Mouse (Mus musculus): ENCODE measurements around the gene Cmtm7. TPM values are rescaled to one million over a fixed set of nuclear protein-coding genes. Genes with fewer than 3 reads are reported as not detected.

Cmtm7 gene
- polyA plus RNA-seq, 1 experiment, result 63.7 TPM

- TF ChIP-seq CTCF (IDR thresholded peaks at IDR 0.05; ENCODE audit: low read depth, low read length) (no peak), POLR2A (IDR thresholded peaks at IDR 0.05; ENCODE audit: insufficient read depth, low read length) (no peak), EP300 (IDR thresholded peaks at IDR 0.05; ENCODE audit: insufficient read depth, low read depth, low read length) (no peak)
- no peak overlapping the region for H3K9ac ChIP-seq (ENCODE audit: low read depth, poor library complexity, severe bottlenecking)
- H3K9me3 ChIP-seq (replicated peaks; ENCODE audit: control insufficient read depth, insufficient read depth, low read length, poor library complexity, severe bottlenecking), result no peaks in the 10 kb centered on the region
- no peak overlapping the region for H3K4me3 ChIP-seq (ENCODE audit: low read depth, low read length)
- H3K4me1 ChIP-seq (ENCODE audit: control insufficient read depth, insufficient read depth, low read length), result no peaks in the 10 kb centered on the region
- no peaks in the 10 kb centered on the region for H3K27me3 ChIP-seq (ENCODE audit: control insufficient read depth, insufficient read depth, low read length, poor library complexity, severe bottlenecking)
- H3K27ac ChIP-seq (ENCODE audit: insufficient read depth, low read length), result no peak overlapping the region
- H3K36me3 ChIP-seq (ENCODE audit: control insufficient read depth, insufficient read depth, low read length, poor library complexity, severe bottlenecking), result no peaks in the 10 kb centered on the region
These were observed 40.1 kb upstream of the Cmtm7 start for GRCm38 (mm10) chr9:114821548-114822289.

- Histone ChIP-seq H3K9me3 (replicated peaks; ENCODE audit: control insufficient read depth, insufficient read depth, low read length, poor library complexity, severe bottlenecking) (no peaks in the 10 kb centered on the region), H3K27ac (ENCODE audit: insufficient read depth, low read length) (no peak overlapping the region), H3K9ac (ENCODE audit: low read depth, poor library complexity, severe bottlenecking) (no peak overlapping the region), H3K27me3 (ENCODE audit: control insufficient read depth, insufficient read depth, low read length, poor library complexity, severe bottlenecking) (no peaks in the 10 kb centered on the region), H3K36me3 (ENCODE audit: control insufficient read depth, insufficient read depth, low read length, poor library complexity, severe bottlenecking) (no peaks in the 10 kb centered on the region), H3K4me3 (ENCODE audit: low read depth, low read length) (no peak overlapping the region), H3K4me1 (ENCODE audit: control insufficient read depth, insufficient read depth, low read length) (no peaks in the 10 kb centered on the region)
- TF ChIP-seq POLR2A (IDR thresholded peaks at IDR 0.05; ENCODE audit: insufficient read depth, low read length), result no peak
- no peak for TF ChIP-seq EP300 (IDR thresholded peaks at IDR 0.05; ENCODE audit: insufficient read depth, low read depth, low read length)
- TF ChIP-seq CTCF (IDR thresholded peaks at IDR 0.05; ENCODE audit: low read depth, low read length), result no peak
These were observed 37.3 kb upstream of the Cmtm7 start for GRCm38 (mm10) chr9:114818918-114819317.

- Histone ChIP-seq H3K9me3 (replicated peaks; ENCODE audit: control insufficient read depth, insufficient read depth, low read length, poor library complexity, severe bottlenecking) (no peaks in the 10 kb centered on the region), H3K4me3 (ENCODE audit: low read depth, low read length) (no peak overlapping the region), H3K4me1 (ENCODE audit: control insufficient read depth, insufficient read depth, low read length) (no peaks in the 10 kb centered on the region), H3K27ac (ENCODE audit: insufficient read depth, low read length) (no peak overlapping the region), H3K9ac (ENCODE audit: low read depth, poor library complexity, severe bottlenecking) (no peak overlapping the region), H3K36me3 (ENCODE audit: control insufficient read depth, insufficient read depth, low read length, poor library complexity, severe bottlenecking) (no peaks in the 10 kb centered on the region), H3K27me3 (ENCODE audit: control insufficient read depth, insufficient read depth, low read length, poor library complexity, severe bottlenecking) (no peaks in the 10 kb centered on the region)
- TF ChIP-seq CTCF (IDR thresholded peaks at IDR 0.05; ENCODE audit: low read depth, low read length) (no peak), POLR2A (IDR thresholded peaks at IDR 0.05; ENCODE audit: insufficient read depth, low read length) (no peak), EP300 (IDR thresholded peaks at IDR 0.05; ENCODE audit: insufficient read depth, low read depth, low read length) (no peak)
These were observed 35.4 kb upstream of the Cmtm7 start for GRCm38 (mm10) chr9:114817012-114817411.

- Histone ChIP-seq H3K27me3 (ENCODE audit: control insufficient read depth, insufficient read depth, low read length, poor library complexity, severe bottlenecking) (no peaks in the 10 kb centered on the region), H3K4me1 (ENCODE audit: control insufficient read depth, insufficient read depth, low read length) (no peaks in the 10 kb centered on the region), H3K36me3 (ENCODE audit: control insufficient read depth, insufficient read depth, low read length, poor library complexity, severe bottlenecking) (no peaks in the 10 kb centered on the region), H3K27ac (ENCODE audit: insufficient read depth, low read length) (no peak overlapping the region), H3K9ac (ENCODE audit: low read depth, poor library complexity, severe bottlenecking) (no peak overlapping the region), H3K9me3 (replicated peaks; ENCODE audit: control insufficient read depth, insufficient read depth, low read length, poor library complexity, severe bottlenecking) (no peaks in the 10 kb centered on the region), H3K4me3 (ENCODE audit: low read depth, low read length) (no peak overlapping the region)
- TF ChIP-seq CTCF (IDR thresholded peaks at IDR 0.05; ENCODE audit: low read depth, low read length) (no peak), POLR2A (IDR thresholded peaks at IDR 0.05; ENCODE audit: insufficient read depth, low read length) (no peak)
These were observed 34.5 kb upstream of the Cmtm7 start for GRCm38 (mm10) chr9:114816121-114816520.

- no peak overlapping the region for H3K27ac ChIP-seq (ENCODE audit: insufficient read depth, low read length)
- TF ChIP-seq POLR2A (IDR thresholded peaks at IDR 0.05; ENCODE audit: insufficient read depth, low read length) (no peak), CTCF (IDR thresholded peaks at IDR 0.05; ENCODE audit: low read depth, low read length) (peak; percentile 23)
These were observed 33.7 kb upstream of the Cmtm7 start for GRCm38 (mm10) chr9:114815315-114815714.

GRCm38 (mm10) chr9:114812001-114812400 lies 30.3 kb upstream of the Cmtm7 start:
- H3K27me3 ChIP-seq (ENCODE audit: control insufficient read depth, insufficient read depth, low read length, poor library complexity, severe bottlenecking), result no peaks in the 10 kb centered on the region
- no peaks in the 10 kb centered on the region for H3K4me1 ChIP-seq (ENCODE audit: control insufficient read depth, insufficient read depth, low read length)
- TF ChIP-seq CTCF (IDR thresholded peaks at IDR 0.05; ENCODE audit: low read depth, low read length), result no peak
- no peak for TF ChIP-seq POLR2A (IDR thresholded peaks at IDR 0.05; ENCODE audit: insufficient read depth, low read length)
- TF ChIP-seq EP300 (IDR thresholded peaks at IDR 0.05; ENCODE audit: insufficient read depth, low read depth, low read length), result no peak
- no peaks in the 10 kb centered on the region for H3K9me3 ChIP-seq (replicated peaks; ENCODE audit: control insufficient read depth, insufficient read depth, low read length, poor library complexity, severe bottlenecking)
- H3K27ac ChIP-seq (ENCODE audit: insufficient read depth, low read length), result no peak overlapping the region
- no peaks in the 10 kb centered on the region for H3K36me3 ChIP-seq (ENCODE audit: control insufficient read depth, insufficient read depth, low read length, poor library complexity, severe bottlenecking)
- H3K4me3 ChIP-seq (ENCODE audit: low read depth, low read length), result no peak overlapping the region
- no peak overlapping the region for H3K9ac ChIP-seq (ENCODE audit: low read depth, poor library complexity, severe bottlenecking)

More at GRCm38 (mm10) chr9:114815315-114815714, 33.7 kb upstream of the Cmtm7 start:
- H3K9me3 ChIP-seq (replicated peaks; ENCODE audit: control insufficient read depth, insufficient read depth, low read length, poor library complexity, severe bottlenecking), result no peaks in the 10 kb centered on the region
- H3K36me3 ChIP-seq (ENCODE audit: control insufficient read depth, insufficient read depth, low read length, poor library complexity, severe bottlenecking), result no peaks in the 10 kb centered on the region
- no peak overlapping the region for H3K9ac ChIP-seq (ENCODE audit: low read depth, poor library complexity, severe bottlenecking)
- H3K27me3 ChIP-seq (ENCODE audit: control insufficient read depth, insufficient read depth, low read length, poor library complexity, severe bottlenecking), result no peaks in the 10 kb centered on the region
- H3K4me3 ChIP-seq (ENCODE audit: low read depth, low read length), result no peak overlapping the region
- H3K4me1 ChIP-seq (ENCODE audit: control insufficient read depth, insufficient read depth, low read length), result no peaks in the 10 kb centered on the region

Measured in ES-Bruce4 (cell line).